Mouse (Mus musculus) ES-Bruce4 (cell line): ENCODE measurements around the gene Dnase2b. TPM values are rescaled to one million over a fixed set of nuclear protein-coding genes. Genes with fewer than 3 reads are reported as not detected.

Source experiments
- H3K27ac ChIP-seq: 2 replicates; pipeline ENCODE4 v1.5.1; 2012; ENCODE audit warnings: low read length, inconsistent platforms; ENCODE audit not compliant: insufficient read depth
- H3K27me3 ChIP-seq: 2 replicates; pipeline ENCODE4 v1.6.1; 2012; ENCODE audit warnings: mild to moderate bottlenecking, low read length, inconsistent platforms; ENCODE audit not compliant: control insufficient read depth, poor library complexity, insufficient read depth, severe bottlenecking
- H3K36me3 ChIP-seq: 2 replicates; pipeline ENCODE4 v1.6.1; 2012; ENCODE audit warnings: inconsistent platforms, mild to moderate bottlenecking, low read length, moderate library complexity; ENCODE audit not compliant: control insufficient read depth, poor library complexity, insufficient read depth, severe bottlenecking
- H3K4me1 ChIP-seq: one replicate; pipeline ENCODE4 v1.8.1; 2011; ENCODE audit warnings: low read length; ENCODE audit not compliant: control insufficient read depth, insufficient read depth
- H3K4me3 ChIP-seq: 2 replicates; pipeline ENCODE4 v1.5.1; 2011; ENCODE audit warnings: low read depth, mild to moderate bottlenecking, low read length
- H3K9ac ChIP-seq: 2 replicates; pipeline ENCODE4 v1.6.1; 2012; ENCODE audit warnings: low read depth, mild to moderate bottlenecking, inconsistent platforms; ENCODE audit not compliant: poor library complexity, severe bottlenecking
- H3K9me3 ChIP-seq: replicated peaks from 2 replicates; pipeline ENCODE4 v1.6.1; 2012; ENCODE audit warnings: mild to moderate bottlenecking, low read length, inconsistent platforms; ENCODE audit not compliant: control insufficient read depth, poor library complexity, insufficient read depth, severe bottlenecking
- CTCF ChIP-seq: IDR thresholded peaks from one replicate; pipeline ENCODE4 v1.8.1; 2011; ENCODE audit warnings: low read depth, low read length
- EP300 ChIP-seq: IDR thresholded peaks from 2 replicates; pipeline ENCODE4 v1.6.1; 2011; ENCODE audit warnings: low read depth, low read length; ENCODE audit not compliant: insufficient read depth
- POLR2A ChIP-seq: IDR thresholded peaks from one replicate; pipeline ENCODE4 v1.8.1; 2011; ENCODE audit warnings: low read length; ENCODE audit not compliant: insufficient read depth
- polyA plus RNA-seq: library from polyadenylated mRNA; stranded (reverse); fragments of >200 nt; gene quantifications from 2 replicates; pipeline ENCODE4 v1.2.4, GENCODE M21; 2011; ENCODE audit warnings: low read depth; ENCODE audit not compliant: missing spikeins, insufficient read depth, insufficient read length

Dnase2b gene
- polyA plus RNA-seq, 1 experiment, result not detected

DNA sequence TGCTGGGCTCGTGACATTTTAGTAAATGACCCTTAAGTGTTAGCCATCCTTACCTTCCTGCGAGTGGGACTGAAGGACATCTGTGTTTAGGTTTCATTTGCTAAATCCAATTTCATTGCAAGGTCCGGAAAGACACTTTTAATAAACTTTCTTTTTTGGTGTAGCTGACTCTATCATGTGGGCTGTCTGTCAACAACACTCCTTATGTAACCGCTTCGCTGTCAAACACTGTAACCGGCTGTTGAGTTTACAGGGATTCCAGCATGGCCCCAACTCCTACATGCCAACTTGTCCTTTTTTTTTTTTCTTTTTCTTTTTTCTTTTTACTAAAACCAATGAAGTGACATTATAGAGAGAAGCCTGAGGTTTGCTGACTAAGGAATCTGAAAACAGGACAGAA is 17.0 kb downstream of the Dnase2b start:
- Histone ChIP-seq H3K9me3 (no peaks in the 10 kb centered on the region), H3K27me3 (0 out of 2 replicates have a peak, but pooled peaks cover 1% of the 10 kb centered on the region), H3K36me3 (no peaks in the 10 kb centered on the region), H3K27ac (no peak overlapping the region), H3K9ac (no peak overlapping the region), H3K4me1 (no peaks in the 10 kb centered on the region), H3K4me3 (no peak overlapping the region)
- TF ChIP-seq CTCF (no peak), EP300 (no peak), POLR2A (no peak)

GRCm38 (mm10) chr3:146596864-146597263 is 18.5 kb downstream of the Dnase2b start:
- H3K9me3 ChIP-seq, result no peaks in the 10 kb centered on the region
- no peak overlapping the region for H3K27ac ChIP-seq
- 0 out of 2 replicates have a peak, but pooled peaks cover 1% of the 10 kb centered on the region for H3K27me3 ChIP-seq
- H3K9ac ChIP-seq, result no peak overlapping the region
- H3K4me3 ChIP-seq, result no peak overlapping the region
- H3K36me3 ChIP-seq, result no peaks in the 10 kb centered on the region
- H3K4me1 ChIP-seq, result no peaks in the 10 kb centered on the region
- TF ChIP-seq CTCF (no peak), POLR2A (no peak), EP300 (no peak)

DNA sequence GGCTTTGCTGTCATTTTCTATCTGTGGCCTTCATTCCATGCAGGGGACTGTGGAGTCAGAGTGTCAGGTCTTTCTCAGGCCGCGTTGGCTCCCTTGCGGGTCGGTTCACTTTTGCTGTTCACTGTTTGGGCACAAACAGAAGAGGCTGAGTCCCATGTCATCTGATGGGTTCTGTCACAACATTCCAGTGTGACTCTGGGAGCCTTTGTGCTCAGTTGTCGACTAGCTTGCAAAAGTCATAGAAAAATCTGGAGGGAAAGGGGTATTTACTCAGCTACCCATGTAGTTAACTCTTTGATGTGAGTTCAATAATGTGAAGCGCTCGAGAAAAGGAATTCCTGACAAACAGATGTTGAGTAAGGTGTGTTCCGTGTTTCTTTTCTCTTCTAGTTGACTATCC is 19.0 kb downstream of the Dnase2b start:
- Histone ChIP-seq H3K27me3 (0 out of 2 replicates have a peak, but pooled peaks cover 1% of the 10 kb centered on the region), H3K9ac (no peak overlapping the region)
- TF ChIP-seq EP300, result no peak
- no peak for TF ChIP-seq POLR2A
- TF ChIP-seq CTCF, result no peak

GRCm38 (mm10) chr3:146595440-146595839 is 20.0 kb downstream of the Dnase2b start:
- no peak overlapping the region for H3K27ac ChIP-seq
- TF ChIP-seq EP300 (no peak), CTCF (no peak), POLR2A (no peak)
- H3K4me1 ChIP-seq, result no peaks in the 10 kb centered on the region
- no peak overlapping the region for H3K9ac ChIP-seq
- H3K27me3 ChIP-seq, result 0 out of 2 replicates have a peak, but pooled peaks cover 1% of the 10 kb centered on the region
- no peak overlapping the region for H3K4me3 ChIP-seq
- H3K9me3 ChIP-seq, result no peaks in the 10 kb centered on the region
- H3K36me3 ChIP-seq, result no peaks in the 10 kb centered on the region

More for the DNA sequence above, 19.0 kb downstream of the Dnase2b start:
- H3K4me1 ChIP-seq, result no peaks in the 10 kb centered on the region
- H3K36me3 ChIP-seq, result no peaks in the 10 kb centered on the region
- H3K27ac ChIP-seq, result no peak overlapping the region
- H3K4me3 ChIP-seq, result no peak overlapping the region
- no peaks in the 10 kb centered on the region for H3K9me3 ChIP-seq

DNA sequence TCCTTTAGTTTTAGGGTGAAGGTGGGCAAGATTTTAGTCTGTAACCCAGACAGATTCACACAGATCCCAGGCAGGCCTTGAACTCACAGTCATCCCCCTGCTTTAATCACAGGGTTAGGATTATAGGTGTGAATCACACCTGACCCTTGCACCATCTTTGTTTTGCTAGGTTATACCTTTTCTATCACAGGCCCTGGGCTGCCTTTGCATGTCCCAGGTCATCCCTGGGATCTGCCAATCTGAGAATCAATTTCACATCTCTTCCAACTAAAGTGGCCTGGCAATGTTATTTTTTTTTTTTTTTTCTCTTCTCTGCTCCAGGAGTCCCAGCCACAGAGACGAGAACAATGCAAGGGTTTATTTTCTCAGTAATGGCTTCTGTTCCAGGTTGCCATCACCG is 23.8 kb downstream of the Dnase2b start:
- Histone ChIP-seq H3K9ac (no peak overlapping the region), H3K27ac (no peak overlapping the region), H3K36me3 (no peaks in the 10 kb centered on the region), H3K4me3 (no peak overlapping the region), H3K9me3 (no peaks in the 10 kb centered on the region), H3K4me1 (no peaks in the 10 kb centered on the region), H3K27me3 (no peaks in the 10 kb centered on the region)
- TF ChIP-seq POLR2A (no peak), EP300 (no peak), CTCF (no peak)

DNA sequence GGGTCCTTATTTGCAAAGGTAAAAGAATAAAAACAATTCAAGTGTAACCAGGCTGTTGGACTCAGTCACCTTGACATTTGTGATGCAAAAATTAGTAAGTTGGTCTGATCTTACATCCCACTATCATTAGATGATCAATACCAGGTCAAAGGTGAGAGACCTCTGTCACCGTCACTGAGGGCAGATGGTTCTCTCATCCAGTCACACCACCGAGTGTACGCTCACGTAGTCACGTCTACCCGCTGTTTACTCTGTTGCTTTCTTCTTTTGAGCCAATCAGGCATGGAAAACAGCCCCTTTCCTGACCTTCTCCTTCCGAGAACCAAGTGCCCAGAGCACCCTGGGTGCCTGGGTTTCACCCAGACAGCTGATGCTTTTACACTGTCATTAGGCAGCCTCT is 24.2 kb downstream of the Dnase2b start:
- no peak overlapping the region for H3K27ac ChIP-seq
- no peak overlapping the region for H3K9ac ChIP-seq
- no peak overlapping the region for H3K4me3 ChIP-seq
- no peaks in the 10 kb centered on the region for H3K36me3 ChIP-seq
- no peaks in the 10 kb centered on the region for H3K27me3 ChIP-seq
- H3K4me1 ChIP-seq, result no peaks in the 10 kb centered on the region
- TF ChIP-seq EP300, result no peak
- no peak for TF ChIP-seq POLR2A
- no peak for TF ChIP-seq CTCF
- no peaks in the 10 kb centered on the region for H3K9me3 ChIP-seq
